Mouse (Mus musculus) spleen, adult 18-20 months (tissue): ENCODE measurements around the gene Qrich2.
"Not testable (repeated sequence)": the region's sequence is repeated elsewhere in the genome, so short reads cannot be mapped to it uniquely, and the experiment has no call there.

ENCODE experiments used
- DNase-seq, 2 experiments: peaks; one replicate each; pipeline ENCODE4 v3.0.0; 2022; ENCODE audit warnings: mixed read lengths in 2 of 2

Gene Qrich2

GRCm38 (mm10) chr11:116466141-116466540 is at the start of gene Qrich2:
Gene Qrich2, minus strand, starts transcription at chr11:116466241.
- no peak for DNase-seq

GRCm38 (mm10) chr11:116515330-116516020 is 49.4 kb upstream of the Qrich2 start:
- no peak for DNase-seq

GRCm38 (mm10) chr11:116513531-116514038 is 47.5 kb upstream of the Qrich2 start:
- no peak for DNase-seq

- DNase-seq: no peak
These were observed 46.9 kb upstream of the Qrich2 start for GRCm38 (mm10) chr11:116512987-116513386.

- DNase-seq: no peak
These were observed 46.1 kb upstream of the Qrich2 start for GRCm38 (mm10) chr11:116512154-116512553.

- no peak for DNase-seq
These were observed 45.3 kb upstream of the Qrich2 start for GRCm38 (mm10) chr11:116511301-116511868.

- DNase-seq: no peak
These were observed 42.6 kb upstream of the Qrich2 start for GRCm38 (mm10) chr11:116508689-116509088.

GRCm38 (mm10) chr11:116506151-116506875 is 40.3 kb upstream of the Qrich2 start:
- DNase-seq: no peak

- DNase-seq: no peak
These were observed 39.5 kb upstream of the Qrich2 start for GRCm38 (mm10) chr11:116505573-116505972.

- no peak for DNase-seq
These were observed 38.5 kb upstream of the Qrich2 start for GRCm38 (mm10) chr11:116504516-116504915.

GRCm38 (mm10) chr11:116501005-116501746 is 35.1 kb upstream of the Qrich2 start:
- DNase-seq: no peak

GRCm38 (mm10) chr11:116499018-116499417 is 33.0 kb upstream of the Qrich2 start:
- DNase-seq: no peak

GRCm38 (mm10) chr11:116498596-116498995 is 32.6 kb upstream of the Qrich2 start:
- no peak for DNase-seq

- DNase-seq: no peak
These were observed 31.3 kb upstream of the Qrich2 start for GRCm38 (mm10) chr11:116497313-116497712.

GRCm38 (mm10) chr11:116494474-116495174 is 28.6 kb upstream of the Qrich2 start:
- no peak for DNase-seq

- peak; percentile 29 to 35 for DNase-seq
These were observed 27.8 kb upstream of the Qrich2 start, which contains the start of gene Prpsap1 for GRCm38 (mm10) chr11:116493795-116494252. Gene Prpsap1, minus strand, starts transcription at chr11:116494202.

- no peak for DNase-seq
These were observed 27.1 kb upstream of the Qrich2 start for GRCm38 (mm10) chr11:116493191-116493590.

- DNase-seq: not testable (repeated sequence)
These were observed 26.5 kb upstream of the Qrich2 start for GRCm38 (mm10) chr11:116492507-116492906.

- no peak for DNase-seq
These were observed 25.3 kb upstream of the Qrich2 start for GRCm38 (mm10) chr11:116491338-116491737.

GRCm38 (mm10) chr11:116490232-116491107 is 24.4 kb upstream of the Qrich2 start:
- DNase-seq: peak; percentile 74 to 89

- DNase-seq: no peak
These were observed 23.8 kb upstream of the Qrich2 start for GRCm38 (mm10) chr11:116489771-116490231.
